Mouse (Mus musculus) forebrain, embryonic 16.5 days (tissue): Measurements from ENCODE around the gene Samd13. TPM values are rescaled to one million over a fixed set of nuclear protein-coding genes. Genes with fewer than 3 reads are reported as not detected.

ENCODE experiments used
- ATAC-seq: fragments of 200-750 bp; cut with Nextera tagmentation; 2 replicates; pipeline ENCODE4 v1.8.0; 2017; ENCODE audit warnings: mild to moderate bottlenecking, moderate library complexity
- H3K27ac ChIP-seq: fragments of 300-500 bp; sonication (generic); 2 replicates; pipeline ENCODE4 v1.5.1; 2014; ENCODE audit warnings: low read length, control low read depth
- H3K27me3 ChIP-seq: fragments of 300-500 bp; sonication (generic); replicated peaks from 2 replicates; pipeline ENCODE4 v1.6.1; 2014; ENCODE audit warnings: low read length; ENCODE audit not compliant: control insufficient read depth, insufficient read depth
- H3K36me3 ChIP-seq: fragments of 300-500 bp; sonication (generic); 2 replicates; pipeline ENCODE4 v1.6.1; 2014; ENCODE audit not compliant: control insufficient read depth, insufficient read depth
- H3K4me1 ChIP-seq: fragments of 300-500 bp; sonication (generic); replicated peaks from 2 replicates; pipeline ENCODE4 v1.6.1; 2014; ENCODE audit warnings: low read length; ENCODE audit not compliant: control insufficient read depth, insufficient read depth
- H3K4me2 ChIP-seq: fragments of 300-500 bp; sonication (generic); 2 replicates; pipeline ENCODE4 v1.6.1; 2014; ENCODE audit warnings: mild to moderate bottlenecking, low read length, control low read depth
- H3K4me3 ChIP-seq: fragments of 300-500 bp; sonication (generic); replicated peaks from 2 replicates; pipeline ENCODE4 v1.5.1; 2014; ENCODE audit warnings: mild to moderate bottlenecking, low read length, control low read depth
- H3K9ac ChIP-seq: fragments of 300-500 bp; sonication (generic); replicated peaks from 2 replicates; pipeline ENCODE4 v1.6.1; 2014; ENCODE audit warnings: low read depth, low read length, control low read depth
- H3K9me3 ChIP-seq: fragments of 300-500 bp; sonication (generic); 2 replicates; pipeline ENCODE4 v1.6.1; 2016; ENCODE audit warnings: low read length; ENCODE audit not compliant: control insufficient read depth
- WGBS: fragments of 180-500 bp; shearing (Covaris S2); extraction: QIAGEN DNeasy Blood & Tissue Kit; methylation state at CpG from one replicate; pipeline ENCODE4 v1.1.7; 2014; 5-methylcytosine and 5-hydroxymethylcytosine counted together
- polyA plus RNA-seq: library from polyadenylated mRNA; unstranded; fragments of >200 nt; fragmentation: Nextera tagmentation; extraction: Ambion mirVana; gene quantifications from 2 replicates; pipeline ENCODE4 v1.2.1, GENCODE M21; 2015

Samd13 gene
- polyA plus RNA-seq, 1 experiment from 2014 or later: 0.63 TPM

DNA sequence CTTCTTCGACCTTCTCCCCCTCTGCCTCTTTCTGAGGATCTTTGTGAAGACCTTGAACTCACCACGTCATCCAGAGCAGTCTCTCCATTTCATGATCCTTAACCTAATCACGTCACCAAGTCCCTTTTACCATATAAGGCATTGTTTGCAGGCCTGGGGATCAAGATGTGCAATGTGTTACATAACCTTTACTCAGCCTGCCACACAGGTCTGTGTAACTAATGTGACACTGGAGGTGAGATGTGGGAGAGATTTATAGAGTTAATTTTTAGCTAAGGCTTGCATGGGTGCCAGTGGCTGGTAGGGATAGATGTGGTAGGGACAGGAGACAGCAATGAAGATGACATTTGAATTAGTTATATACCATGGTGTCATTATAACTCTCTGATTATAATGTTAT is 23.0 kb upstream of the Samd13 start:
- 82% methylated on average over 3 of the region's 3 CpGs for WGBS
- H3K9ac ChIP-seq: no peak overlapping the region
- H3K4me3 ChIP-seq: no peak overlapping the region
- no peaks in the 10 kb centered on the region for H3K27me3 ChIP-seq
- H3K27ac ChIP-seq: no peak overlapping the region
- no peak overlapping the region for H3K4me2 ChIP-seq
- no peaks in the 10 kb centered on the region for H3K4me1 ChIP-seq
- H3K9me3 ChIP-seq: no peaks in the 10 kb centered on the region
- H3K36me3 ChIP-seq: no peaks in the 10 kb centered on the region
- no peak for ATAC-seq

DNA sequence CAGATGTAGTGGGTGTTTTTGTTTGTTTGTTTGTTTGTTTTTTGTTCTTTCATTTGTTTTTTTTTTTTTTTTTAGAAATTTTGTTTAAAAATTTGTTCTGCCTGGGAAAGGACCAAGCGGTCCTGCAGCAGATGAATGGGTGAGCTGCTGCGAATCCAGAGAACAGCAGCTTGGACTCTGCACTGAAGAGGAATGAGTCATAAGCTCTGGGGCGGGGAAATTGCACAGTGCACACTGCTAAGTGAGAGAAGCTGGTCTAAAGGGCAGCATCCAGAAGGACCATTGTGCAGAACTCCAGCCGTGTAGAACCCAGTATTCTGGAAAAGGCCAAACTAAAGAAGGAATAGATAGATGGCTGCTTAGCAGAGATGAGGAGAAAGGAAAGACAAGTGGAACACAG is 18.7 kb upstream of the Samd13 start:
- Histone ChIP-seq H3K4me2 (no peak overlapping the region), H3K9me3 (no peaks in the 10 kb centered on the region), H3K4me3 (no peak overlapping the region), H3K27me3 (no peaks in the 10 kb centered on the region), H3K36me3 (no peaks in the 10 kb centered on the region), H3K27ac (no peak overlapping the region), H3K9ac (no peak overlapping the region), H3K4me1 (no peaks in the 10 kb centered on the region)
- 92% methylated on average over 4 of the region's 4 CpGs for WGBS
- ATAC-seq: no peak

- H3K9me3 ChIP-seq: no peaks in the 10 kb centered on the region
- H3K4me2 ChIP-seq: no peak overlapping the region
- H3K4me1 ChIP-seq: no peaks in the 10 kb centered on the region
- WGBS: 88% methylated on average over 11 of the region's 11 CpGs
- ATAC-seq: no peak
- H3K27ac ChIP-seq: no peak overlapping the region
- H3K36me3 ChIP-seq: no peaks in the 10 kb centered on the region
- H3K9ac ChIP-seq: no peak overlapping the region
- H3K27me3 ChIP-seq: no peaks in the 10 kb centered on the region
- H3K4me3 ChIP-seq: no peak overlapping the region
Observed at GRCm38 (mm10) chr3:146700051-146700450, 14.7 kb upstream of the Samd13 start.

- no peaks in the 10 kb centered on the region for H3K4me1 ChIP-seq
- H3K27ac ChIP-seq: no peak overlapping the region
- no peak overlapping the region for H3K4me2 ChIP-seq
- H3K9me3 ChIP-seq: no peaks in the 10 kb centered on the region
- no peaks in the 10 kb centered on the region for H3K36me3 ChIP-seq
- 78% methylated on average over 11 of the region's 11 CpGs for WGBS
- H3K27me3 ChIP-seq: no peaks in the 10 kb centered on the region
- ATAC-seq: no peak
- H3K4me3 ChIP-seq: no peak overlapping the region
- no peak overlapping the region for H3K9ac ChIP-seq
Observed at GRCm38 (mm10) chr3:146698982-146699381, 13.6 kb upstream of the Samd13 start.

- 83% methylated on average over 5 of the region's 5 CpGs for WGBS
- H3K27me3 ChIP-seq: no peaks in the 10 kb centered on the region
Observed at GRCm38 (mm10) chr3:146692547-146692946, 7.2 kb upstream of the Samd13 start.

GRCm38 (mm10) chr3:146687121-146687725 is 1.8 kb upstream of the Samd13 start:
- H3K4me3 ChIP-seq: no peak overlapping the region
- H3K36me3 ChIP-seq: no peaks in the 10 kb centered on the region
- no peak overlapping the region for H3K4me2 ChIP-seq
- WGBS: 73% methylated on average over 4 of the region's 4 CpGs
- 0 out of 2 replicates have a peak, but pooled peaks cover 3% of the 10 kb centered on the region for H3K27me3 ChIP-seq
- ATAC-seq: no peak
- no peak overlapping the region for H3K9ac ChIP-seq
- no peaks in the 10 kb centered on the region for H3K9me3 ChIP-seq
- H3K4me1 ChIP-seq: peaks cover 13% of the 10 kb centered on the region
- H3K27ac ChIP-seq: no peak overlapping the region

More at GRCm38 (mm10) chr3:146692547-146692946, 7.2 kb upstream of the Samd13 start:
- no peaks in the 10 kb centered on the region for H3K36me3 ChIP-seq
- H3K9me3 ChIP-seq: no peaks in the 10 kb centered on the region
- no peak overlapping the region for H3K27ac ChIP-seq
- H3K4me2 ChIP-seq: no peak overlapping the region
- H3K4me1 ChIP-seq: no peaks in the 10 kb centered on the region
- H3K9ac ChIP-seq: no peak overlapping the region
- no peak overlapping the region for H3K4me3 ChIP-seq
- ATAC-seq: no peak

DNA sequence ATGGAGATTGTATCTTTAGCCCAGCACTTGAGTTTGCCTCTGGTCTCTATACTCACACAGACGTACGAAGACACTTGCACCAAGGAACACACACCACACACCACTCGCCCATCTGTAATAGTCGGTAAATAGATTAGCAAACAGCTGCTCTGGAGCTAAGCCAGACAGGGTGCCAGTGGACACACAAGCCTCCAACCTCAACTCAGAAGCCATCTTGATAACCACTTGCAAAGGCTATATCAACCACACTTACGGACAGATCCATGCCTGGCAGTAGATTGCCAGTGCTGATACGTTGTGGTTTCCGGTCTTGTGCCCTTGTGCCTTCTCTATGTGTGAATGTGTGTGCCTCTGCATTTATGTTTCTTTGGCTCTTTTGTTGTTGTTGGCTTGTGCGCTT is 1.0 kb upstream of the Samd13 start:
- peaks cover 18% of the 10 kb centered on the region for H3K4me1 ChIP-seq
- 0 out of 2 replicates have a peak, but pooled peaks cover 3% of the 10 kb centered on the region for H3K27me3 ChIP-seq
- H3K36me3 ChIP-seq: no peaks in the 10 kb centered on the region
- H3K4me2 ChIP-seq: no peak overlapping the region
- H3K9ac ChIP-seq: no peak overlapping the region
- no peak overlapping the region for H3K27ac ChIP-seq
- no peaks in the 10 kb centered on the region for H3K9me3 ChIP-seq
- no peak overlapping the region for H3K4me3 ChIP-seq
- WGBS: 89% methylated on average over 8 of the region's 8 CpGs
- ATAC-seq: no peak

GRCm38 (mm10) chr3:146683095-146683494 is 2.3 kb downstream of the Samd13 start:
- peaks cover 18% of the 10 kb centered on the region for H3K4me1 ChIP-seq
- H3K27ac ChIP-seq: no peak overlapping the region
- 0 out of 2 replicates have a peak, but pooled peaks cover 3% of the 10 kb centered on the region for H3K27me3 ChIP-seq
- H3K9ac ChIP-seq: no peak overlapping the region
- WGBS: 87% methylated on average over 2 of the region's 2 CpGs
- no peaks in the 10 kb centered on the region for H3K36me3 ChIP-seq
- ATAC-seq: no peak
- H3K4me3 ChIP-seq: no peak overlapping the region
- no peaks in the 10 kb centered on the region for H3K9me3 ChIP-seq
- H3K4me2 ChIP-seq: no peak overlapping the region

GRCm38 (mm10) chr3:146682140-146682651 is 3.2 kb downstream of the Samd13 start:
- peak; percentile 51 for ATAC-seq
- peaks cover 18% of the 10 kb centered on the region for H3K4me1 ChIP-seq
- 13% methylated on average over 13 of the region's 13 CpGs for WGBS
- no peaks in the 10 kb centered on the region for H3K36me3 ChIP-seq
- 0 out of 2 replicates have a peak, but pooled peaks cover 3% of the 10 kb centered on the region for H3K27me3 ChIP-seq
- H3K4me3 ChIP-seq: peak overlapping the region; percentile 38
- H3K27ac ChIP-seq: 0 out of 2 replicates have a peak overlapping the region, but pooled peaks have one; percentile 26
- peak overlapping the region; percentile 62 for H3K4me2 ChIP-seq
- no peaks in the 10 kb centered on the region for H3K9me3 ChIP-seq
- H3K9ac ChIP-seq: peak overlapping the region; percentile 43
